Mouse (Mus musculus): ENCODE measurements around the gene Cnnm3.

DNA sequence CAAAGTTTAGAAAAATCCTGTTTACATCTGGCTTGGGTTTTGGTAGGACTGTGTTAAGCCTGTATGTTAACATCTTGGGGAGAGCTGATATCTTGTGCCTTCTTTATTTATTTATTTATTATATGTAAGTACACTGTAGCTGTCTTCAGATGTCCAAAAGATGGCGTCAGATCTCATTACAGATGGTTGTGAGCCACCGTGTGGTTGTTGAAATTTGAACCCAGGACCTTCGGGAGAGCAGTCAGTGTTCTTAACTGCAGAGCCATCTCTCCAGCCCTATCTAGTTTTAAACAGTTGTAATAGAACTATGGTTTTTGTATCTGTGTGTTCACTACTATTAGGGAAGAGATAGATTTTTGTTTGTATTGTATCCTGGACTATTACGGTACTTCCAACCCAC is 17.6 kb downstream of the Cnnm3 start:
- TF ChIP-seq CTCF (IDR thresholded peaks at IDR 0.05; ENCODE audit: borderline replicate concordance, extremely low read depth, insufficient read depth, insufficient read length) (no peak), POLR2A (IDR thresholded peaks at IDR 0.05; ENCODE audit: borderline replicate concordance, extremely low read depth, insufficient read depth, insufficient read length, poor library complexity, severe bottlenecking) (no peak)

Data from brain, embryonic 14.5 days (tissue).